Mouse (Mus musculus) left cerebral cortex, adult 6 months (tissue): ENCODE results near the gene Pogk. TPM values are rescaled to one million over a fixed set of nuclear protein-coding genes. Genes with fewer than 3 reads are reported as not detected.

Source experiments
- long read RNA-seq, 2 experiments: library from polyadenylated mRNA; unstranded; transcript quantifications; one replicate each; pipeline ENCODE4 v2.0.0; 2019 to 2020
- polyA plus RNA-seq: library from polyadenylated mRNA; unstranded; fragments of <200 nt; fragmentation: Nextera tagmentation; gene quantifications from 2 replicates; pipeline ENCODE4 v1.2.3, GENCODE M21; 2021

Gene Pogk
- polyA plus RNA-seq, result 6.9 and 9.1 TPM in 2 replicates
- long read RNA-seq, experiment 1, full-length matches to known transcripts, result 34 of 62 reads
- long read RNA-seq, experiment 1, partial matches to known transcripts, result 0 of 62 reads
- long read RNA-seq, experiment 1, other reads (novel, unspliced or antisense), result 28 of 62 reads
- long read RNA-seq, experiment 2, full-length matches to known transcripts, result 8 of 16 reads
- long read RNA-seq, experiment 2, partial matches to known transcripts, result 0 of 16 reads
- long read RNA-seq, experiment 2, other reads (novel, unspliced or antisense), result 8 of 16 reads

GRCm38 (mm10) chr1:166409701-166410220 lies at the start of gene Pogk:
Gene Pogk (minus strand): TSS chr1:166409863.

GRCm38 (mm10) chr1:166379013-166379629 lies 30.5 kb downstream of the Pogk start, which contains the start of gene Tada1:
Gene Tada1 (plus strand): TSS chr1:166379097.

Other genes starting within 250 kb of the Pogk start
- 0.12 TPM in 1 of 2 replicates, not detected in the other for gene Mael, start 171.1 kb downstream of the Pogk start, polyA plus RNA-seq
- gene Ildr2, start 155.7 kb downstream of the Pogk start, polyA plus RNA-seq, result 8.2 and 15.2 TPM in 2 replicates
- 32.1 and 49.2 TPM in 2 replicates for gene Tada1, start 30.8 kb downstream of the Pogk start, polyA plus RNA-seq
- not detected in 2 replicates for gene Gm4846, start 87.7 kb upstream of the Pogk start, polyA plus RNA-seq
- 0.04 TPM in 1 of 2 replicates, not detected in the other for gene Gm4847, start 237.8 kb upstream of the Pogk start, polyA plus RNA-seq